Mouse (Mus musculus): ENCODE results near the gene Chn1.

- no peak for TF ChIP-seq CTCF (IDR thresholded peaks at IDR 0.05; ENCODE audit: borderline replicate concordance, control insufficient read depth, extremely low read depth, insufficient read depth, low read length, poor library complexity)
- no peak for TF ChIP-seq POLR2A (IDR thresholded peaks at IDR 0.05; ENCODE audit: control insufficient read depth, extremely low read depth, insufficient read depth, low read length, poor library complexity)
Measured at GRCm38 (mm10) chr2:73631816-73632215, 143.3 kb downstream of the Chn1 start.

Data from thymus, adult 2 months (tissue).